Mouse (Mus musculus) leukemia stem cell, adult 10-12 weeks (primary cell): Measurements from ENCODE around the gene Arhgap44. TPM values are rescaled to one million over a fixed set of nuclear protein-coding genes. Genes with fewer than 3 reads are reported as not detected.

ENCODE experiments used
- polyA plus RNA-seq: library from polyadenylated mRNA; stranded (reverse); fragments of >175 nt; gene quantifications from 2 replicates; pipeline ENCODE4 v1.2.3, GENCODE M21; 2012; ENCODE audit warnings: low replicate concordance

The Arhgap44 gene
- not detected in 2 replicates for polyA plus RNA-seq

GRCm38 (mm10) chr11:65162767-65163120 lies at the start of gene Arhgap44:
Gene Arhgap44 (minus strand): TSS chr11:65162961.

GRCm38 (mm10) chr11:65159791-65160190 lies 3.0 kb downstream of the Arhgap44 start, which contains the start of gene 1700086D15Rik:
Gene 1700086D15Rik (minus strand): TSS chr11:65159891.

GRCm38 (mm10) chr11:64978720-64979488 lies 183.9 kb downstream of the Arhgap44 start, which contains the start of gene Elac2:
Gene Elac2 (plus strand): TSS chr11:64979038.

Other genes with a start within 250 kb of the Arhgap44 start
- gene Elac2, start 183.9 kb downstream of the Arhgap44 start, polyA plus RNA-seq: 30.5 and 49.1 TPM in 2 replicates
- not detected in 2 replicates for gene 1700086D15Rik, start 3.1 kb downstream of the Arhgap44 start, polyA plus RNA-seq
- not detected in 2 replicates for gene Myocd, start 107.0 kb upstream of the Arhgap44 start, polyA plus RNA-seq